Mouse (Mus musculus) cerebellum, adult 9-10 months (tissue): ENCODE measurements around the gene Gnai1.

Experiments
- DNase-seq: peaks from one replicate; pipeline ENCODE4 v3.0.0; 2022

Gene Gnai1

GRCm38 (mm10) chr5:18282095-18282494 lies 78.1 kb downstream of the Gnai1 start:
- no peak for DNase-seq

DNA sequence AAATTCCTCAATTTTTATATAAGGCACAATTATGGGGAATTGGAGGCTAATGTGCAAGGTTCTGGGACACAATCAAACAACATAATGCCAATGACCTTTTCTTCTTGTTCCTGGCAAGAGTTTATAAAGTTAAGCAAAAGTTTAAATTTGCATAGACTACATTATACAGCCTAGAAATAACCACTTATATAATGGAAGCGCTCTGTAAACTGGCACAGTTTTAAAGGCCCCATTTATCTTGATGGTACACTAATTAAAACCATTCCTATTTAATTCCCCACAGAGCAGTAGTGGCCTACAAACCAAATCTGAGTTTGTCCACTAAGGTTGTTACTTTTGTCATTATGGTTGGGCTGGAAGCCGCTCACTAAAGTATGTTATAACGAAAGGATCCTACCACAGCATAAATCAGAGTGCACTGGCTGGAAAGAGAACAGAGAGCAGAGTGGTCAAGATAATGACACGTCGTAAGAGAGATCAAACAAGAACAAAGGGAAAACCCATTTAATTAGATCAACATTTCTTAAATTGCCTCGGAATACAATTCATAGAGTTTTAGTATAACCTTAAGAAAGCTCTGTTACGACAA lies 85.7 kb downstream of the Gnai1 start:
- DNase-seq = no peak

GRCm38 (mm10) chr5:18273291-18274284 lies 86.6 kb downstream of the Gnai1 start:
- no peak for DNase-seq

- DNase-seq = no peak
Measured at GRCm38 (mm10) chr5:18250379-18251017, 109.7 kb downstream of the Gnai1 start.

DNA sequence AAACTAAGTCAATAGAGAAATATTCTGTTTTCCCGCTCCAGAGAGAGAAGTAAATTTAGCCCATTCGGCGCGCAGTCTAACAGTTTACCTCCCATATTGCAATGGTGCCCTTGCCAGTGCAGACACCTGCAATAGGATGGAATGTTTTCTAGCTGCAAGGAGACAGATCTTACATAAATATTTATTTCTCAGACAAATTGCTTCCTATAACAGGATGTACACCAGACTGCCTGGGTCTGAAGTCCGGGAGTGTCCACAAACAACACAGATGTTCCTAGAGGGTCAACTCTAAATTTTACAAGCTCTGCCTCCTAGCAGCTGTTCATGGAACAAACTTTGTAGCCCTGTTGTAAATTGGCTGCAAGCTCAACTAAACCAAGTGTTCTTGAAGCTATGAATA lies 111.0 kb downstream of the Gnai1 start:
- no peak for DNase-seq

GRCm38 (mm10) chr5:18229396-18229795 lies 130.8 kb downstream of the Gnai1 start:
- no peak for DNase-seq

GRCm38 (mm10) chr5:18228866-18229265 lies 131.3 kb downstream of the Gnai1 start:
- no peak for DNase-seq

DNA sequence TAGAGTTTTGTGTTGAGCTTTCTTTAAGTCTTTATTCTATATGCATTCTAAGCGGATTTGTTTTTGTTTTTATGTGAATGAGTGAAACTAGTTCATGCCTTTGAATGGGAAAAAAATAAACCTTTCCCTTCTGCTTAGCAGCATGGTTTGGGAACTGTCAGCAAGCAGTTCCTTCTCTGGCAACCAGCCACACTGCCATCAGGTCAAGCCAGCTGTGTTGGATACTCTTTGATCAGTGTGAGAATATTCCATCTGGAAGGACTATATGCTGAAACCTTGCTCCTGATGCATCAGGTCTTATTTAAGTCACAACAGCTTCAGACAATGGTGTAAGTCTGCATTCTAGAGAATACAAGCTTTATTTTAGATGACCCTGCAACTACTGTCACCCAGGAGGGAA lies 139.3 kb downstream of the Gnai1 start:
- DNase-seq = peak; percentile 79

- no peak for DNase-seq
Measured at GRCm38 (mm10) chr5:18218292-18218691, 141.9 kb downstream of the Gnai1 start.

GRCm38 (mm10) chr5:18217856-18218255 lies 142.3 kb downstream of the Gnai1 start:
- DNase-seq = no peak
